Mouse (Mus musculus): ENCODE data around the gene Gdpd4. TPM values are rescaled to one million over a fixed set of nuclear protein-coding genes. Genes with fewer than 3 reads are reported as not detected.

Gene Gdpd4
- polyA plus RNA-seq (2015; fragmentation: Nextera tagmentation; extraction: Ambion mirVana) = not detected in 2 replicates

GRCm38 (mm10) chr7:97919742-97920141 is at the start of gene Gdpd4:
Gene Gdpd4 (plus strand): TSS chr7:97919955.
- Histone ChIP-seq H3K36me3 (no peaks in the 10 kb centered on the region), H3K9ac (no peak within 1 kb of the TSS), H3K4me1 (no peaks in the 10 kb centered on the region), H3K27ac (no peak within 1 kb of the TSS), H3K4me2 (no peak within 1 kb of the TSS), H3K4me3 (replicated peaks) (no peak within 1 kb of the TSS), H3K9me3 (replicated peaks) (no peaks in the 10 kb centered on the region), H3K27me3 (no peaks in the 10 kb centered on the region)
- ATAC-seq (replicated peaks; ENCODE audit: low FRiP score) = no peak
- 80% methylated on average over 12 of the region's 12 CpGs for WGBS

GRCm38 (mm10) chr7:97872396-97872795 is 47.4 kb upstream of the Gdpd4 start:
- Histone ChIP-seq H3K4me2 (no peak overlapping the region), H3K9me3 (replicated peaks) (no peaks in the 10 kb centered on the region), H3K9ac (no peak overlapping the region), H3K36me3 (no peaks in the 10 kb centered on the region), H3K27me3 (no peaks in the 10 kb centered on the region), H3K4me1 (no peaks in the 10 kb centered on the region), H3K27ac (no peak overlapping the region), H3K4me3 (replicated peaks) (no peak overlapping the region)
- ATAC-seq (replicated peaks; ENCODE audit: low FRiP score) = no peak
- WGBS = 95% methylated on average over 4 of the region's 4 CpGs

- Histone ChIP-seq H3K4me3 (replicated peaks) (no peak overlapping the region), H3K4me1 (no peaks in the 10 kb centered on the region), H3K9ac (no peak overlapping the region), H3K27me3 (no peaks in the 10 kb centered on the region), H3K36me3 (no peaks in the 10 kb centered on the region), H3K9me3 (replicated peaks) (no peaks in the 10 kb centered on the region), H3K4me2 (no peak overlapping the region), H3K27ac (no peak overlapping the region)
- no peak for ATAC-seq (replicated peaks; ENCODE audit: low FRiP score)
Measured at GRCm38 (mm10) chr7:97873317-97873716, 46.4 kb upstream of the Gdpd4 start.

GRCm38 (mm10) chr7:97877846-97878538 is 41.8 kb upstream of the Gdpd4 start:
- no peak overlapping the region for H3K27ac ChIP-seq
- H3K9me3 ChIP-seq (replicated peaks) = no peaks in the 10 kb centered on the region
- no peaks in the 10 kb centered on the region for H3K27me3 ChIP-seq
- 85% methylated on average over 7 of the region's 7 CpGs for WGBS
- H3K36me3 ChIP-seq = no peaks in the 10 kb centered on the region
- no peaks in the 10 kb centered on the region for H3K4me1 ChIP-seq
- no peak overlapping the region for H3K9ac ChIP-seq
- no peak overlapping the region for H3K4me2 ChIP-seq
- no peak for ATAC-seq (replicated peaks; ENCODE audit: low FRiP score)
- no peak overlapping the region for H3K4me3 ChIP-seq (replicated peaks)

- Histone ChIP-seq H3K27ac (no peak overlapping the region), H3K4me2 (no peak overlapping the region), H3K4me3 (replicated peaks) (no peak overlapping the region), H3K4me1 (no peaks in the 10 kb centered on the region), H3K27me3 (no peaks in the 10 kb centered on the region), H3K9ac (no peak overlapping the region), H3K9me3 (replicated peaks) (no peaks in the 10 kb centered on the region), H3K36me3 (no peaks in the 10 kb centered on the region)
- ATAC-seq (replicated peaks; ENCODE audit: low FRiP score) = no peak
- 67% methylated on average over 3 of the region's 3 CpGs for WGBS
Measured at GRCm38 (mm10) chr7:97911646-97912045, 8.1 kb upstream of the Gdpd4 start.

- H3K4me1 ChIP-seq = no peaks in the 10 kb centered on the region
- H3K9me3 ChIP-seq (replicated peaks) = no peaks in the 10 kb centered on the region
- H3K27ac ChIP-seq = no peak overlapping the region
- no peak overlapping the region for H3K9ac ChIP-seq
- no peak overlapping the region for H3K4me2 ChIP-seq
- H3K27me3 ChIP-seq = no peaks in the 10 kb centered on the region
- no peak overlapping the region for H3K4me3 ChIP-seq (replicated peaks)
- 81% methylated on average over 2 of the region's 2 CpGs for WGBS
- no peaks in the 10 kb centered on the region for H3K36me3 ChIP-seq
- no peak for ATAC-seq (replicated peaks; ENCODE audit: low FRiP score)
Measured at GRCm38 (mm10) chr7:97914833-97915516, 4.8 kb upstream of the Gdpd4 start.

- Histone ChIP-seq H3K27ac (no peak overlapping the region), H3K9me3 (replicated peaks) (no peaks in the 10 kb centered on the region), H3K4me2 (no peak overlapping the region), H3K4me1 (no peaks in the 10 kb centered on the region), H3K36me3 (no peaks in the 10 kb centered on the region), H3K9ac (no peak overlapping the region), H3K4me3 (replicated peaks) (no peak overlapping the region), H3K27me3 (no peaks in the 10 kb centered on the region)
- 75% methylated on average over 1 of the region's 1 CpGs for WGBS
- no peak for ATAC-seq (replicated peaks; ENCODE audit: low FRiP score)
Measured at GRCm38 (mm10) chr7:97925819-97926218, 6.1 kb downstream of the Gdpd4 start.

GRCm38 (mm10) chr7:97926978-97927377 is 7.2 kb downstream of the Gdpd4 start:
- H3K27ac ChIP-seq = no peak overlapping the region
- no peak overlapping the region for H3K4me2 ChIP-seq
- H3K27me3 ChIP-seq = no peaks in the 10 kb centered on the region
- no peak overlapping the region for H3K4me3 ChIP-seq (replicated peaks)
- no peak for ATAC-seq (replicated peaks; ENCODE audit: low FRiP score)
- WGBS = 83% methylated on average over 5 of the region's 5 CpGs
- H3K9me3 ChIP-seq (replicated peaks) = no peaks in the 10 kb centered on the region
- H3K4me1 ChIP-seq = no peaks in the 10 kb centered on the region
- no peaks in the 10 kb centered on the region for H3K36me3 ChIP-seq
- H3K9ac ChIP-seq = no peak overlapping the region

- H3K4me3 ChIP-seq (replicated peaks) = no peak overlapping the region
- no peak for ATAC-seq (replicated peaks; ENCODE audit: low FRiP score)
- H3K4me2 ChIP-seq = no peak overlapping the region
- no peaks in the 10 kb centered on the region for H3K27me3 ChIP-seq
- no peak overlapping the region for H3K9ac ChIP-seq
- no peaks in the 10 kb centered on the region for H3K4me1 ChIP-seq
- H3K9me3 ChIP-seq (replicated peaks) = no peaks in the 10 kb centered on the region
- 93% methylated on average over 1 of the region's 1 CpGs for WGBS
- no peak overlapping the region for H3K27ac ChIP-seq
- no peaks in the 10 kb centered on the region for H3K36me3 ChIP-seq
Measured at GRCm38 (mm10) chr7:97944485-97944884, 24.7 kb downstream of the Gdpd4 start.

- Histone ChIP-seq H3K36me3 (no peaks in the 10 kb centered on the region), H3K4me2 (no peak overlapping the region), H3K27ac (no peak overlapping the region), H3K9me3 (replicated peaks) (no peaks in the 10 kb centered on the region), H3K27me3 (no peaks in the 10 kb centered on the region), H3K9ac (no peak overlapping the region), H3K4me1 (no peaks in the 10 kb centered on the region), H3K4me3 (replicated peaks) (no peak overlapping the region)
- ATAC-seq (replicated peaks; ENCODE audit: low FRiP score) = no peak
- 36% methylated on average over 4 of the region's 4 CpGs for WGBS
Measured at GRCm38 (mm10) chr7:97972486-97972885, 52.7 kb downstream of the Gdpd4 start.

GRCm38 (mm10) chr7:97977463-97977862 is 57.7 kb downstream of the Gdpd4 start:
- no peaks in the 10 kb centered on the region for H3K9me3 ChIP-seq (replicated peaks)
- H3K4me2 ChIP-seq = no peak overlapping the region
- no peak overlapping the region for H3K27ac ChIP-seq
- H3K4me1 ChIP-seq = no peaks in the 10 kb centered on the region
- H3K36me3 ChIP-seq = no peaks in the 10 kb centered on the region
- no peak overlapping the region for H3K4me3 ChIP-seq (replicated peaks)
- 18% methylated on average over 1 of the region's 1 CpGs for WGBS
- H3K27me3 ChIP-seq = no peaks in the 10 kb centered on the region; the same call in 1 of the 2 replicates
- H3K9ac ChIP-seq = no peak overlapping the region
- peak; percentile 62; the same call in 1 of the 2 replicates for ATAC-seq (replicated peaks; ENCODE audit: low FRiP score)

GRCm38 (mm10) chr7:97984108-97984834 is 64.5 kb downstream of the Gdpd4 start:
- no peaks in the 10 kb centered on the region for H3K9me3 ChIP-seq (replicated peaks)
- no peak for ATAC-seq (replicated peaks; ENCODE audit: low FRiP score)
- no peaks in the 10 kb centered on the region for H3K36me3 ChIP-seq
- H3K4me1 ChIP-seq = no peaks in the 10 kb centered on the region
- no peak overlapping the region for H3K27ac ChIP-seq
- no peak overlapping the region for H3K4me2 ChIP-seq
- 47% methylated on average over 13 of the region's 13 CpGs for WGBS
- no peak overlapping the region for H3K9ac ChIP-seq
- no peaks in the 10 kb centered on the region; the same call in 1 of the 2 replicates for H3K27me3 ChIP-seq
- no peak overlapping the region for H3K4me3 ChIP-seq (replicated peaks)

Data from kidney, embryonic 15.5 days (tissue).